Mouse (Mus musculus) sigmoid colon, adult 10 weeks (tissue): ENCODE data around the gene Dhx16. TPM values are rescaled to one million over a fixed set of nuclear protein-coding genes. Genes with fewer than 3 reads are reported as not detected.

ENCODE experiments used
- polyA plus RNA-seq: library from polyadenylated mRNA; stranded (reverse); fragments of 350-450 nt; fragmentation: Illumina TruSeq; extraction: RNeasy Lipid Tissue Mini Kit (QIAGEN cat#74804); gene quantifications from one replicate; pipeline ENCODE4 v1.2.3, GENCODE M21; 2014; ENCODE audit warnings: low read depth, low replicate concordance

Dhx16 gene
- 32.7 TPM for polyA plus RNA-seq

GRCm38 (mm10) chr17:35879245-35880057 lies at the start of gene Dhx16:
Gene Dhx16, plus strand, starts transcription at chr17:35879819.

GRCm38 (mm10) chr17:35838122-35838544 lies 41.5 kb upstream of the Dhx16 start, which contains the start of gene Tubb5:
Gene Tubb5, minus strand, starts transcription at chr17:35838306.

GRCm38 (mm10) chr17:35841076-35841950 lies 38.3 kb upstream of the Dhx16 start, which contains the start of gene Mdc1:
Gene Mdc1, plus strand, starts transcription at chr17:35841515.

GRCm38 (mm10) chr17:35861198-35861857 lies 18.3 kb upstream of the Dhx16 start, which contains the start of gene Nrm:
Gene Nrm, plus strand, starts transcription at chr17:35861318.

GRCm38 (mm10) chr17:35865481-35866280 lies 13.9 kb upstream of the Dhx16 start, which contains the start of gene Ppp1r18:
Gene Ppp1r18, plus strand, starts transcription at chr17:35865593.

GRCm38 (mm10) chr17:35896781-35897643 lies 17.4 kb downstream of the Dhx16 start, which contains the start of gene 2310061I04Rik:
Gene 2310061I04Rik, minus strand, starts transcription at chr17:35897431.

GRCm38 (mm10) chr17:35909919-35910369 lies 30.3 kb downstream of the Dhx16 start, which contains the start of gene Atat1:
Gene Atat1, minus strand, starts transcription at chr17:35910075.

GRCm38 (mm10) chr17:35916297-35917142 lies 36.9 kb downstream of the Dhx16 start, which contains the start of the genes Mrps18b and Ppp1r10:
Gene Mrps18b, minus strand, starts transcription at chr17:35916389.
Gene Ppp1r10, plus strand, starts transcription at chr17:35916434.

Other genes starting within 250 kb of the Dhx16 start
- not detected for gene Mucl3, start 236.1 kb upstream of the Dhx16 start, polyA plus RNA-seq
- gene Vars2, start 212.2 kb upstream of the Dhx16 start, polyA plus RNA-seq = 0.28 TPM
- gene Gtf2h4, start 206.1 kb upstream of the Dhx16 start, polyA plus RNA-seq = 2.5 TPM
- 7.5 TPM for gene Ddr1, start 175.2 kb upstream of the Dhx16 start, polyA plus RNA-seq
- 3.5 TPM for gene Ier3, start 58.1 kb upstream of the Dhx16 start, polyA plus RNA-seq
- gene Flot1, start 56.6 kb upstream of the Dhx16 start, polyA plus RNA-seq = 8.4 TPM
- gene Tubb5, start 41.5 kb upstream of the Dhx16 start, polyA plus RNA-seq = 32.5 TPM
- gene Mdc1, start 38.3 kb upstream of the Dhx16 start, polyA plus RNA-seq = 12.7 TPM
- 3.1 TPM for gene Nrm, start 18.5 kb upstream of the Dhx16 start, polyA plus RNA-seq
- gene Ppp1r18, start 14.2 kb upstream of the Dhx16 start, polyA plus RNA-seq = 1.8 TPM
- 25.9 TPM for gene 2310061I04Rik, start 17.6 kb downstream of the Dhx16 start, polyA plus RNA-seq
- 14.4 TPM for gene Atat1, start 30.3 kb downstream of the Dhx16 start, polyA plus RNA-seq
- gene Mrps18b, start 36.6 kb downstream of the Dhx16 start, polyA plus RNA-seq = 11.0 TPM
- 49.3 TPM for gene Ppp1r10, start 36.6 kb downstream of the Dhx16 start, polyA plus RNA-seq
- gene Abcf1, start 89.9 kb downstream of the Dhx16 start, polyA plus RNA-seq = 41.4 TPM
- gene Gnl1, start 100.0 kb downstream of the Dhx16 start, polyA plus RNA-seq = 1.1 TPM
- 3.3 TPM for gene Prr3, start 100.4 kb downstream of the Dhx16 start, polyA plus RNA-seq
- gene H2-T24, start 140.7 kb downstream of the Dhx16 start, polyA plus RNA-seq = 4.8 TPM
- gene H2-T23, start 153.0 kb downstream of the Dhx16 start, polyA plus RNA-seq = 10.6 TPM
- gene H2-T22, start 162.9 kb downstream of the Dhx16 start, polyA plus RNA-seq = 14.1 TPM
- gene Gm6034, start 163.1 kb downstream of the Dhx16 start, polyA plus RNA-seq = not detected
- not detected for gene Gm11127, start 178.6 kb downstream of the Dhx16 start, polyA plus RNA-seq
- not detected for gene Gm19684, start 241.9 kb downstream of the Dhx16 start, polyA plus RNA-seq
- gene Gm7030, start 249.6 kb downstream of the Dhx16 start, polyA plus RNA-seq = not detected